Mouse (Mus musculus) megakaryocyte-erythroid progenitor cell, adult 5 weeks (primary cell): ENCODE data around the gene Cpsf3. TPM values are rescaled to one million over a fixed set of nuclear protein-coding genes. Genes with fewer than 3 reads are reported as not detected.

Source experiments
- polyA plus RNA-seq: library from polyadenylated mRNA; stranded (reverse); fragments of >175 nt; gene quantifications from 2 replicates; pipeline ENCODE4 v1.2.3, GENCODE M21; 2012

The Cpsf3 gene
- polyA plus RNA-seq, result 5.1 and 7.4 TPM in 2 replicates

GRCm38 (mm10) chr12:21284761-21285441 lies at the start of gene Cpsf3:
Cpsf3 (plus strand) TSS chr12:21285391.

GRCm38 (mm10) chr12:21286243-21286622 lies 1.0 kb downstream of the Cpsf3 start, which contains the start of gene Itgb1bp1:
Itgb1bp1 (minus strand) TSS chr12:21286284.

GRCm38 (mm10) chr12:21315923-21316868 lies 31.0 kb downstream of the Cpsf3 start, which contains the start of gene Iah1:
Iah1 (plus strand) TSS chr12:21316389.

Other genes starting within 250 kb of the Cpsf3 start
- gene Itgb1bp1, start 893 bp downstream of the Cpsf3 start, polyA plus RNA-seq, result 13.6 and 19.9 TPM in 2 replicates
- gene Iah1, start 31.0 kb downstream of the Cpsf3 start, polyA plus RNA-seq, result 56.9 and 62.8 TPM in 2 replicates
- 11.9 and 17.0 TPM in 2 replicates for gene Adam17, start 88.2 kb downstream of the Cpsf3 start, polyA plus RNA-seq
- gene Ywhaq, start 132.2 kb downstream of the Cpsf3 start, polyA plus RNA-seq, result 128 and 189 TPM in 2 replicates